Mouse (Mus musculus) heart, adult 2 months (tissue): ENCODE measurements around the gene Dpm3. TPM values are rescaled to one million over a fixed set of nuclear protein-coding genes. Genes with fewer than 3 reads are reported as not detected.

ENCODE experiments used
- DNase-seq, 2 experiments: peaks; one replicate each; pipeline ENCODE4 v3.0.0; 2021
- H3K27ac ChIP-seq: fragments of 200-600 bp; 2 replicates; pipeline ENCODE4 v1.8.1; 2022
- H3K27me3 ChIP-seq: fragments of 200-500 bp; 2 replicates; pipeline ENCODE4 v1.6.1; 2012; ENCODE audit warnings: mild to moderate bottlenecking, low read length, inconsistent platforms, mixed read lengths; ENCODE audit not compliant: control insufficient read depth, insufficient read depth
- H3K36me3 ChIP-seq: fragments of 200-500 bp; 2 replicates; pipeline ENCODE4 v1.6.1; 2012; ENCODE audit warnings: low read length, inconsistent platforms; ENCODE audit not compliant: control insufficient read depth, insufficient read depth
- H3K4me1 ChIP-seq: fragments of 200-500 bp; 2 replicates; pipeline ENCODE4 v1.6.1; 2011; ENCODE audit warnings: low read length; ENCODE audit not compliant: control insufficient read depth, insufficient read depth
- H3K4me3 ChIP-seq: fragments of 200-600 bp; 2 replicates; pipeline ENCODE4 v1.8.1; 2022
- H3K79me2 ChIP-seq: fragments of 200-500 bp; replicated peaks from 2 replicates; pipeline ENCODE4 v1.6.1; 2012; ENCODE audit warnings: mild to moderate bottlenecking, inconsistent platforms, low read length, moderate library complexity, mixed read lengths; ENCODE audit not compliant: control insufficient read depth, insufficient read depth
- H3K9ac ChIP-seq: fragments of 200-500 bp; 2 replicates; pipeline ENCODE4 v1.6.1; 2012; ENCODE audit warnings: low read depth, mild to moderate bottlenecking, control low read depth, inconsistent platforms, low read length, mixed read lengths
- CTCF ChIP-seq: fragments of 200-600 bp; IDR thresholded peaks from 2 replicates; pipeline ENCODE4 v1.8.1; 2022; ENCODE audit warnings: antibody characterized with exemption, mild to moderate bottlenecking, moderate library complexity
- EP300 ChIP-seq: fragments of 200-500 bp; IDR thresholded peaks from 2 replicates; pipeline ENCODE4 v1.6.1; 2011; ENCODE audit warnings: low read depth, low read length, control low read depth; ENCODE audit not compliant: insufficient read depth
- POLR2A ChIP-seq: fragments of 200-500 bp; IDR thresholded peaks from 2 replicates; pipeline ENCODE4 v1.6.1; 2011; ENCODE audit warnings: mild to moderate bottlenecking, low read depth, low read length, control low read depth; ENCODE audit not compliant: insufficient read depth
- WGBS: fragments of 180-500 bp; shearing (Covaris S2); methylation state at CpG from one replicate; pipeline ENCODE4 v1.1.7; 2018; 5-methylcytosine and 5-hydroxymethylcytosine counted together
- intact Hi-C: fragments of 180-260 bp; cut with DNase I; formaldehyde crosslinking; loops from one replicate; pipeline ENCODE4 v1.15.1; 2025
- polyA plus RNA-seq: library from polyadenylated mRNA; depleted of rRNA; stranded (reverse); fragments of >200 nt; gene quantifications from 2 replicates; pipeline ENCODE4 v1.2.3, GENCODE M21; 2012
- total RNA-seq, 2 experiments: library from RNA; stranded (reverse); gene quantifications; 2 replicates each; pipeline ENCODE4 v1.2.3; 2021

Dpm3 gene
- total and polyA plus RNA-seq, 3 experiments = 54.3 to 160 (median 58.2) TPM

DNA sequence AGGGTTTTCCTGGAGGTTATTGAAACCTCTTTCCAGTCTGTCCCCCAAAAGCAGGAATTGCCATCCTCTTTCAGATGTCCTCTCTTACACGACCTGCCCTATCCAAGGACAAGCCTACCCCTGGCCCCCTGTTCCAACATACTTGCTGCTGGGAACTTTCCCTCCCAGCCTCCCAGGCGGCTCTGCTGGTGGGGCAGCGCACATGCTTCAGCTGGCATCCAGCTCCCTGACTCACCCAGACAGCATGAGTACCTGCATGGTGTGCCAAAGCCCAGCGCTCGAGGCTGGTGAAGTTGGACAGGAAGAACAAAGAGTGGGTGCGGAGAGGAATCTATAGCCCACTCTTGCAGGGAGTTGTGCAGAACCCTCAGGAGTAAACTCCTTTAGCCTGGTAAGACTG lies 11.7 kb downstream of the Dpm3 start:
- Histone ChIP-seq H3K27me3 (no peaks in the 10 kb centered on the region), H3K9ac (no peak overlapping the region), H3K36me3 (peaks cover 29% of the 10 kb centered on the region), H3K4me1 (peaks cover 21% of the 10 kb centered on the region), H3K27ac (peak overlapping the region; percentile 86), H3K79me2 (peaks cover 2% of the 10 kb centered on the region), H3K4me3 (peak overlapping the region; percentile 71)
- WGBS = 32% methylated on average over 6 of the region's 6 CpGs
- intact Hi-C loops = loop anchor here (1.0 kb wide), 1 partner anchor 8 kb away; no protein-coding TSS in a partner anchor
- DNase-seq = peak; percentile 69 to 78
- TF ChIP-seq EP300 = 0 out of 2 replicates have a peak, but pooled peaks have one; percentile 7
- no peak for TF ChIP-seq CTCF
- no peak; the same call in 1 of the 2 replicates for TF ChIP-seq POLR2A

- peaks cover 29% of the 10 kb centered on the region for H3K36me3 ChIP-seq
- no peaks in the 10 kb centered on the region; the same call in 1 of the 2 replicates for H3K79me2 ChIP-seq
- DNase-seq = peak in 1 of 2 experiments; percentile 43
- intact Hi-C loops = no loop called here
- H3K4me1 ChIP-seq = peaks cover 23% of the 10 kb centered on the region
- TF ChIP-seq CTCF (no peak), EP300 (no peak), POLR2A (no peak)
- H3K27me3 ChIP-seq = no peaks in the 10 kb centered on the region
- 37% methylated on average over 6 of the region's 6 CpGs for WGBS
- H3K9ac ChIP-seq = no peak overlapping the region
- H3K27ac ChIP-seq = no peak overlapping the region
- no peak overlapping the region for H3K4me3 ChIP-seq
Observed at GRCm38 (mm10) chr3:89271760-89272159, 12.6 kb downstream of the Dpm3 start.

- intact Hi-C loops = loop anchor here (2.0 kb wide), 1 partner anchor 13 kb away; no protein-coding TSS in a partner anchor
- Histone ChIP-seq H3K79me2 (no peaks in the 10 kb centered on the region), H3K4me1 (peaks cover 13% of the 10 kb centered on the region), H3K36me3 (peaks cover 26% of the 10 kb centered on the region), H3K27me3 (no peaks in the 10 kb centered on the region), H3K4me3 (peak overlapping the region; percentile 84), H3K27ac (peak overlapping the region; percentile 99), H3K9ac (no peak overlapping the region)
- TF ChIP-seq POLR2A = no peak
- TF ChIP-seq EP300 = no peak
- TF ChIP-seq CTCF = no peak
- DNase-seq = no peak
- 51% methylated on average over 13 of the region's 13 CpGs for WGBS
Observed at GRCm38 (mm10) chr3:89276061-89276460, 16.9 kb downstream of the Dpm3 start.

DNA sequence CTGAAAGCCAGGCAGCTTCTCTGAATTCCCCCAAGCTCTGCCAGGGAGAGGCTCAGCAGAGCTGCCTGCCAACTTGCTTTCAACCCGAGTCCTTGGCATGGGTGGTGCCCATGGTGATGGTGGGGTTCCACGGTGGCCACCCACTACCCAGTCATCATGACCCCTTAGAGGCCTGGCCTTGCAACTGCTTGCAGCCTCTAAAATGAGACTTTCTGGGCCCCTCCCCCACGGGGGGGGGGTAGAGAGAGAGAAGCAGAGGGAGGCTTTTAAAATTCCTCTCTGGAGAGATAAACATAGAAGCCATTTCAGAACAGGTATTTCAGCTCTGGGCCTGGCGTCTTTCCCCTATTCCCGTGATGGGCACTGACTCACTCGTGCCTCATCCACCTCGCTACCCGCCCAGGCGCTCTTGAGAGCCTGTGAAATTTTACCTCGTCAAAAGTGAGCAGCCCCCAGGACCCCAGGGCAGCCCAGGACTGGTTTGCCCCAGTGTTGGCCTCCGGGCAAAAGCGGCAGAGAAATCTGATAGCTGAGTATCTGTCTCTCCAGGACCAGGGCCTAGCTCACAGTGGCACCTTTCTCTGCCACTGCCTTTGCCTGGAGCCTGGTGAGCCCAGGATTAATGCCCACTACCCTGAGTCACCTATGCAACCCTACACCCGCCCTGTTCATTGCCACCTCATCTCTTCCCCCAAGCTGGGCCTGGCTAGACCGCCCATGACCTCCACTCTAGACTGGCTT lies 18.3 kb downstream of the Dpm3 start:
- peak overlapping the region; percentile 84 for H3K4me3 ChIP-seq
- intact Hi-C loops = loop anchor here (1.0 to 2.0 kb wide), 3 partner anchors 15 to 71 kb away; partner anchors contain the start of gene Adam15
- peak; percentile 64 to 74 for DNase-seq
- H3K27me3 ChIP-seq = no peaks in the 10 kb centered on the region
- TF ChIP-seq POLR2A (peak; percentile 45), CTCF (no peak), EP300 (no peak)
- H3K27ac ChIP-seq = peak overlapping the region; percentile 99
- H3K4me1 ChIP-seq = peaks cover 15% of the 10 kb centered on the region
- H3K36me3 ChIP-seq = peaks cover 18% of the 10 kb centered on the region
- WGBS = 19% methylated on average over 14 of the region's 14 CpGs
- peak overlapping the region; percentile 58 for H3K9ac ChIP-seq
- H3K79me2 ChIP-seq = no peaks in the 10 kb centered on the region

DNA sequence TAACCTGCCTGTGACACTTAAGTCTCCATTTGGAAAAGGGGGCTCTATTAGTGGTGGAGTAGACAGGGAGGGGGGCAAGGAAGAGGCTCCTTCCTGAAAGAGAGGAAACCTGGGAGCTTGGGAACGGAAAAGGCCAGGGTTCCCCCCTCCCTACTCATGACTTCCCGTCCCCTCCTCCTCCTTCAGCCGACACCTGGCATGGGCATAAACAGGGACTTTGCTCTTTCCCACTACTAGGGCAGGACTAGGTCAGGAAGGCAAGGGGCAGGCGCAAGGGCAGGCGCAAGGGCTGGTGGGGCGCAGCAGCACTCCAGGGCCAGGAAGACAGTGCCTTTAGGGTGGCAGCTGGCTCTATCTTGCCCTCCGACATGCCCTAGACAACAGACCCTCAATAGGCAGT lies 18.9 kb downstream of the Dpm3 start:
- Histone ChIP-seq H3K4me3 (peak overlapping the region; percentile 84), H3K4me1 (peaks cover 15% of the 10 kb centered on the region), H3K36me3 (peaks cover 18% of the 10 kb centered on the region), H3K27me3 (no peaks in the 10 kb centered on the region), H3K27ac (peak overlapping the region; percentile 99), H3K9ac (peak overlapping the region; percentile 82), H3K79me2 (no peaks in the 10 kb centered on the region)
- TF ChIP-seq EP300 = peak; percentile 96
- peak; percentile 68 for TF ChIP-seq POLR2A
- no peak for TF ChIP-seq CTCF
- intact Hi-C loops = loop anchor here (1.0 to 2.0 kb wide), 2 partner anchors 27 to 71 kb away; partner anchors contain the start of gene Adam15
- peak; percentile 76 to 85 for DNase-seq
- 28% methylated on average over 7 of the region's 7 CpGs for WGBS

- TF ChIP-seq EP300 = no peak
- TF ChIP-seq POLR2A = no peak
- TF ChIP-seq CTCF = no peak
- intact Hi-C loops = loop anchor here (1.0 to 2.0 kb wide), 3 partner anchors 8 to 70 kb away; partner anchors contain the start of genes Adam15 and Slc50a1
- peak overlapping the region; percentile 82 for H3K9ac ChIP-seq
- H3K36me3 ChIP-seq = peaks cover 13% of the 10 kb centered on the region
- H3K27ac ChIP-seq = peak overlapping the region; percentile 99
- H3K27me3 ChIP-seq = no peaks in the 10 kb centered on the region
- peaks cover 15% of the 10 kb centered on the region for H3K4me1 ChIP-seq
- no peaks in the 10 kb centered on the region for H3K79me2 ChIP-seq
- WGBS = 16% methylated on average over 8 of the region's 8 CpGs
- peak overlapping the region; percentile 84 for H3K4me3 ChIP-seq
- peak in 1 of 2 experiments; percentile 31 for DNase-seq
Observed at GRCm38 (mm10) chr3:89278643-89279042, 19.5 kb downstream of the Dpm3 start.
